Comparison of ENCODE assay signal across 9 mouse cellular contexts in genomic region chrX:139751855-139752254, GRCm38 (mm10). TPM values are rescaled to one million over a fixed set of nuclear protein-coding genes. Genes with fewer than 3 reads are reported as not detected.
DNase-seq lines count a peak whose midpoint lies in the region; ATAC-seq and TF ChIP-seq lines count a peak whose summit lies in the region.
"Had no signal": no experiment of that assay in that cellular context is flagged by ENCODE, and none has a peak within 500 bp of the region (broad histone marks: within the 10 kb centered on the region; RNA-seq: fewer than 3 reads in every experiment).

No protein-coding gene starts in this region.

- no peak overlapping the region for H3K27ac ChIP-seq in gastrocnemius, adult 2 months

- ATAC-seq in granulocyte monocyte progenitor cell, adult 5-6 weeks (replicated peaks; ENCODE audit: poor library complexity, severe bottlenecking), result peak; percentile 53; the same call in 1 of the 2 replicates

- peak; percentile 76 for TF ChIP-seq CTCF in gastrocnemius, adult 2 months (IDR thresholded peaks at IDR 0.05)
- peak; percentile 69 for TF ChIP-seq CTCF in lung, adult 2 months (IDR thresholded peaks at IDR 0.05; ENCODE audit: insufficient read depth, low read length)

- intact Hi-C loops in gastrocnemius, adult 2 months (cut with DNase I), result loop anchor here (5.0 kb wide), 1 partner anchor 80 kb away; no protein-coding TSS in a partner anchor

- peak; percentile 54 for DNase-seq in gastrocnemius, adult 2 months
- no peak for DNase-seq in gastrocnemius, postnatal 25 days
- DNase-seq in right cerebral cortex, adult 2 months (ENCODE audit: low spot score in 2 of 2), result peak; percentile 17 to 38
- no peak for DNase-seq in right cerebral cortex, postnatal 36 days (ENCODE audit: low spot score in 2 of 2)
- DNase-seq in c-Kit-positive CD71-positive TER-119-positive erythroid progenitor cells, embryonic 14.5 days (ENCODE audit: low spot score), result peak; percentile 27
- peak; percentile 14 for DNase-seq in lung, adult 2 months
- peak; percentile 32 for DNase-seq in thymus, postnatal 0 days (ENCODE audit: low spot score)

- TF ChIP-seq POLR2A in lung, adult 2 months (IDR thresholded peaks at IDR 0.05; ENCODE audit: borderline replicate concordance, extremely low read depth, low read depth, low read length), result no peak

- H3K4me1 ChIP-seq in lung, adult 2 months (ENCODE audit: control insufficient read depth, insufficient read depth, low read length), result no peaks in the 10 kb centered on the region

- WGBS in lung, adult 2 months, result 0% methylated on average over 1 of the region's 1 CpGs

- no peak overlapping the region for H3K4me3 ChIP-seq in gastrocnemius, adult 2 months
- no peak overlapping the region for H3K4me3 ChIP-seq in lung, adult 2 months (replicated peaks; ENCODE audit: extremely low read depth, low read depth, low read length)

RNA-seq across cellular contexts. Expression of gene Ripply1, which starts 30.3 kb away (rescaled TPM):
- not detected for total RNA-seq in gastrocnemius, adult 2 months (2021)
- not detected for total RNA-seq in gastrocnemius, postnatal 25 days (2021)
- total RNA-seq in granulocyte monocyte progenitor cell, adult 5-6 weeks (2014; fragmentation: Nextera tagmentation), result not detected in 2 replicates
- not detected in 2 replicates for total RNA-seq in granulocyte monocyte progenitor cell, adult 5-6 weeks (2017)
- 0.15 TPM in 2 replicates for polyA plus RNA-seq in lung, adult 2 months (2012; rRNA removed)
- polyA plus RNA-seq in thymus, postnatal 0 days (2015; fragmentation: Nextera tagmentation; extraction: Ambion mirVana), result not detected in 2 replicates
- total RNA-seq: layer of hippocampus, postnatal 36 days had no signal

RNA-seq across cellular contexts. Expression of gene Gm15013, which starts 37.6 kb away (rescaled TPM):
- total RNA-seq in gastrocnemius, adult 2 months (2021), result not detected
- not detected for total RNA-seq in gastrocnemius, postnatal 25 days (2021)
- total RNA-seq in granulocyte monocyte progenitor cell, adult 5-6 weeks (2014; fragmentation: Nextera tagmentation), result 0.45 TPM in 1 of 2 replicates, not detected in the other
- 0.36 and 0.78 TPM in 2 replicates for total RNA-seq in granulocyte monocyte progenitor cell, adult 5-6 weeks (2017)
- not detected in 2 replicates for polyA plus RNA-seq in lung, adult 2 months (2012; rRNA removed)
- polyA plus RNA-seq in thymus, postnatal 0 days (2015; fragmentation: Nextera tagmentation; extraction: Ambion mirVana), result 0.22 and 0.26 TPM in 2 replicates
- total RNA-seq: layer of hippocampus, postnatal 36 days had no signal

RNA-seq across cellular contexts. Expression of gene Cldn2, which starts 48.8 kb away (rescaled TPM):
- not detected for total RNA-seq in gastrocnemius, adult 2 months (2021)
- total RNA-seq in gastrocnemius, postnatal 25 days (2021), result not detected
- total RNA-seq in granulocyte monocyte progenitor cell, adult 5-6 weeks (2014; fragmentation: Nextera tagmentation), result not detected in 2 replicates
- total RNA-seq in granulocyte monocyte progenitor cell, adult 5-6 weeks (2017), result not detected in 2 replicates
- polyA plus RNA-seq in lung, adult 2 months (2012; rRNA removed), result 0.37 and 0.78 TPM in 2 replicates
- polyA plus RNA-seq in thymus, postnatal 0 days (2015; fragmentation: Nextera tagmentation; extraction: Ambion mirVana), result 0.53 and 0.71 TPM in 2 replicates

Comparison
In these comparisons a context has a peak if more than half of its experiments do, and no peak if none do; other contexts are left out.
1. DNase-seq: peak in gastrocnemius, adult 2 months (single experiment), right cerebral cortex, adult 2 months (2 of 2), c-Kit-positive CD71-positive TER-119-positive erythroid progenitor cells, embryonic 14.5 days (single experiment), lung, adult 2 months (single experiment) and thymus, postnatal 0 days (single experiment); none in gastrocnemius, postnatal 25 days (single experiment) and right cerebral cortex, postnatal 36 days (0 of 2).